Mouse (Mus musculus): ENCODE results near the gene Yaf2.
"Not testable (repeated sequence)": the region's sequence is repeated elsewhere in the genome, so short reads cannot be mapped to it uniquely, and the experiment has no call there.

Gene Yaf2

GRCm38 (mm10) chr15:93336925-93337761 lies at the start of gene Yaf2:
Yaf2 (minus strand) TSS chr15:93336935.
- peak; percentile 89 for DNase-seq

GRCm38 (mm10) chr15:93381337-93381736 lies 44.6 kb upstream of the Yaf2 start:
- DNase-seq: no peak

- no peak for DNase-seq
Measured at GRCm38 (mm10) chr15:93379177-93379576, 42.4 kb upstream of the Yaf2 start.

GRCm38 (mm10) chr15:93375696-93376095 lies 39.0 kb upstream of the Yaf2 start:
- no peak for DNase-seq

GRCm38 (mm10) chr15:93372525-93373119 lies 35.9 kb upstream of the Yaf2 start:
- not testable (repeated sequence) for DNase-seq

GRCm38 (mm10) chr15:93371838-93372237 lies 35.1 kb upstream of the Yaf2 start:
- DNase-seq: no peak

GRCm38 (mm10) chr15:93368558-93368957 lies 31.8 kb upstream of the Yaf2 start:
- DNase-seq: peak; percentile 7

- DNase-seq: no peak
Measured at GRCm38 (mm10) chr15:93365561-93365960, 28.8 kb upstream of the Yaf2 start.

GRCm38 (mm10) chr15:93358346-93359095 lies 21.8 kb upstream of the Yaf2 start:
- no peak for DNase-seq

- no peak for DNase-seq
Measured at GRCm38 (mm10) chr15:93340630-93341379, 4.1 kb upstream of the Yaf2 start.

- no peak for DNase-seq
Measured at GRCm38 (mm10) chr15:93336658-93336924, 144 bp downstream of the Yaf2 start.

GRCm38 (mm10) chr15:93335821-93336657 lies 696 bp downstream of the Yaf2 start:
- DNase-seq: peak; percentile 65

GRCm38 (mm10) chr15:93331256-93331655 lies 5.5 kb downstream of the Yaf2 start:
- no peak for DNase-seq

- no peak for DNase-seq
Measured at GRCm38 (mm10) chr15:93327235-93327634, 9.5 kb downstream of the Yaf2 start.

GRCm38 (mm10) chr15:93326651-93327050 lies 10.1 kb downstream of the Yaf2 start:
- peak; percentile 58 for DNase-seq

GRCm38 (mm10) chr15:93325360-93325759 lies 11.4 kb downstream of the Yaf2 start:
- no peak for DNase-seq

GRCm38 (mm10) chr15:93318781-93319180 lies 18.0 kb downstream of the Yaf2 start:
- DNase-seq: no peak

GRCm38 (mm10) chr15:93310304-93310703 lies 26.4 kb downstream of the Yaf2 start:
- DNase-seq: not testable (repeated sequence)

- DNase-seq: no peak
Measured at GRCm38 (mm10) chr15:93298197-93298596, 38.5 kb downstream of the Yaf2 start.

- no peak for DNase-seq
Measured at GRCm38 (mm10) chr15:93294483-93294882, 42.3 kb downstream of the Yaf2 start.

GRCm38 (mm10) chr15:93288321-93288720 lies 48.4 kb downstream of the Yaf2 start:
- no peak for DNase-seq

GRCm38 (mm10) chr15:93287628-93288027 lies 49.1 kb downstream of the Yaf2 start:
- no peak for DNase-seq
